Mouse (Mus musculus): Measurements from ENCODE around the gene Rsf1. TPM values are rescaled to one million over a fixed set of nuclear protein-coding genes. Genes with fewer than 3 reads are reported as not detected.

The Rsf1 gene
- polyA plus RNA-seq, 1 experiment from 2014 or later = 16.2 TPM

GRCm38 (mm10) chr7:97593535-97593934 lies 13.8 kb downstream of the Rsf1 start:
- H3K4me3 ChIP-seq (ENCODE audit: low read depth, low read length) = no peak overlapping the region
- no peak overlapping the region for H3K27ac ChIP-seq (ENCODE audit: low read depth, low read length)
- H3K9ac ChIP-seq (ENCODE audit: low read depth, low read length) = no peak overlapping the region
- H3K4me1 ChIP-seq (ENCODE audit: control insufficient read depth, insufficient read depth, low read length) = peaks cover 32% of the 10 kb centered on the region
- no peak for ATAC-seq (replicated peaks; ENCODE audit: insufficient number of reproducible peaks, low FRiP score, low TSS enrichment)
- WGBS (ENCODE audit: insufficient replicate concordance) = 84% methylated on average over 2 of the region's 2 CpGs
- H3K9me3 ChIP-seq (replicated peaks; ENCODE audit: control insufficient read depth, low read length) = no peaks in the 10 kb centered on the region
- H3K36me3 ChIP-seq (ENCODE audit: control insufficient read depth, insufficient read depth, low read length) = no peaks in the 10 kb centered on the region
- H3K4me2 ChIP-seq = no peak overlapping the region
- no peaks in the 10 kb centered on the region for H3K27me3 ChIP-seq (ENCODE audit: control insufficient read depth, insufficient read depth, low read length)

GRCm38 (mm10) chr7:97598548-97598947 lies 18.9 kb downstream of the Rsf1 start:
- no peaks in the 10 kb centered on the region for H3K36me3 ChIP-seq (ENCODE audit: control insufficient read depth, insufficient read depth, low read length)
- H3K4me2 ChIP-seq = no peak overlapping the region
- H3K4me1 ChIP-seq (ENCODE audit: control insufficient read depth, insufficient read depth, low read length) = no peaks in the 10 kb centered on the region
- no peaks in the 10 kb centered on the region for H3K9me3 ChIP-seq (replicated peaks; ENCODE audit: control insufficient read depth, low read length)
- H3K9ac ChIP-seq (ENCODE audit: low read depth, low read length) = no peak overlapping the region
- no peaks in the 10 kb centered on the region for H3K27me3 ChIP-seq (ENCODE audit: control insufficient read depth, insufficient read depth, low read length)
- ATAC-seq (replicated peaks; ENCODE audit: insufficient number of reproducible peaks, low FRiP score, low TSS enrichment) = no peak
- H3K27ac ChIP-seq (ENCODE audit: low read depth, low read length) = no peak overlapping the region
- H3K4me3 ChIP-seq (ENCODE audit: low read depth, low read length) = no peak overlapping the region
- WGBS (ENCODE audit: insufficient replicate concordance) = 88% methylated on average over 2 of the region's 2 CpGs

GRCm38 (mm10) chr7:97621346-97621745 lies 41.7 kb downstream of the Rsf1 start:
- Histone ChIP-seq H3K9me3 (replicated peaks; ENCODE audit: control insufficient read depth, low read length) (no peaks in the 10 kb centered on the region), H3K4me2 (no peak overlapping the region), H3K9ac (ENCODE audit: low read depth, low read length) (no peak overlapping the region), H3K27me3 (ENCODE audit: control insufficient read depth, insufficient read depth, low read length) (no peaks in the 10 kb centered on the region), H3K4me3 (ENCODE audit: low read depth, low read length) (no peak overlapping the region), H3K4me1 (ENCODE audit: control insufficient read depth, insufficient read depth, low read length) (no peaks in the 10 kb centered on the region), H3K36me3 (ENCODE audit: control insufficient read depth, insufficient read depth, low read length) (peaks cover 3% of the 10 kb centered on the region), H3K27ac (ENCODE audit: low read depth, low read length) (no peak overlapping the region)
- WGBS (ENCODE audit: insufficient replicate concordance) = 90% methylated on average over 5 of the region's 5 CpGs
- ATAC-seq (replicated peaks; ENCODE audit: insufficient number of reproducible peaks, low FRiP score, low TSS enrichment) = no peak

- no peaks in the 10 kb centered on the region for H3K27me3 ChIP-seq (ENCODE audit: control insufficient read depth, insufficient read depth, low read length)
- 87% methylated on average over 1 of the region's 1 CpGs for WGBS (ENCODE audit: insufficient replicate concordance)
- no peak overlapping the region for H3K4me2 ChIP-seq
- no peaks in the 10 kb centered on the region for H3K4me1 ChIP-seq (ENCODE audit: control insufficient read depth, insufficient read depth, low read length)
- H3K4me3 ChIP-seq (ENCODE audit: low read depth, low read length) = no peak overlapping the region
- no peaks in the 10 kb centered on the region for H3K9me3 ChIP-seq (replicated peaks; ENCODE audit: control insufficient read depth, low read length)
- no peak for ATAC-seq (replicated peaks; ENCODE audit: insufficient number of reproducible peaks, low FRiP score, low TSS enrichment)
- no peak overlapping the region for H3K9ac ChIP-seq (ENCODE audit: low read depth, low read length)
- H3K36me3 ChIP-seq (ENCODE audit: control insufficient read depth, insufficient read depth, low read length) = peaks cover 2% of the 10 kb centered on the region
- no peak overlapping the region for H3K27ac ChIP-seq (ENCODE audit: low read depth, low read length)
Observed at GRCm38 (mm10) chr7:97622676-97623075, 43.0 kb downstream of the Rsf1 start.

- H3K4me2 ChIP-seq = no peak overlapping the region
- H3K36me3 ChIP-seq (ENCODE audit: control insufficient read depth, insufficient read depth, low read length) = no peaks in the 10 kb centered on the region
- H3K9me3 ChIP-seq (replicated peaks; ENCODE audit: control insufficient read depth, low read length) = no peaks in the 10 kb centered on the region
- no peak overlapping the region for H3K9ac ChIP-seq (ENCODE audit: low read depth, low read length)
- H3K27me3 ChIP-seq (ENCODE audit: control insufficient read depth, insufficient read depth, low read length) = no peaks in the 10 kb centered on the region
- H3K4me1 ChIP-seq (ENCODE audit: control insufficient read depth, insufficient read depth, low read length) = no peaks in the 10 kb centered on the region
- no peak overlapping the region for H3K27ac ChIP-seq (ENCODE audit: low read depth, low read length)
- no peak for ATAC-seq (replicated peaks; ENCODE audit: insufficient number of reproducible peaks, low FRiP score, low TSS enrichment)
- H3K4me3 ChIP-seq (ENCODE audit: low read depth, low read length) = no peak overlapping the region
Observed at GRCm38 (mm10) chr7:97623402-97623801, 43.7 kb downstream of the Rsf1 start.

- H3K9me3 ChIP-seq (replicated peaks; ENCODE audit: control insufficient read depth, low read length) = no peaks in the 10 kb centered on the region
- H3K27me3 ChIP-seq (ENCODE audit: control insufficient read depth, insufficient read depth, low read length) = no peaks in the 10 kb centered on the region
- 28% methylated on average over 2 of the region's 2 CpGs for WGBS (ENCODE audit: insufficient replicate concordance)
- H3K36me3 ChIP-seq (ENCODE audit: control insufficient read depth, insufficient read depth, low read length) = no peaks in the 10 kb centered on the region
- no peak overlapping the region for H3K9ac ChIP-seq (ENCODE audit: low read depth, low read length)
- no peak for ATAC-seq (replicated peaks; ENCODE audit: insufficient number of reproducible peaks, low FRiP score, low TSS enrichment)
- no peak overlapping the region for H3K4me2 ChIP-seq
- H3K4me1 ChIP-seq (ENCODE audit: control insufficient read depth, insufficient read depth, low read length) = peaks cover 9% of the 10 kb centered on the region
- H3K27ac ChIP-seq (ENCODE audit: low read depth, low read length) = no peak overlapping the region
- H3K4me3 ChIP-seq (ENCODE audit: low read depth, low read length) = no peak overlapping the region
Observed at GRCm38 (mm10) chr7:97629351-97629750, 49.7 kb downstream of the Rsf1 start.

- Histone ChIP-seq H3K27me3 (ENCODE audit: control insufficient read depth, insufficient read depth, low read length) (no peaks in the 10 kb centered on the region), H3K9ac (ENCODE audit: low read depth, low read length) (no peak overlapping the region), H3K4me2 (no peak overlapping the region), H3K36me3 (ENCODE audit: control insufficient read depth, insufficient read depth, low read length) (no peaks in the 10 kb centered on the region), H3K27ac (ENCODE audit: low read depth, low read length) (no peak overlapping the region), H3K4me1 (ENCODE audit: control insufficient read depth, insufficient read depth, low read length) (peaks cover 9% of the 10 kb centered on the region), H3K4me3 (ENCODE audit: low read depth, low read length) (no peak overlapping the region), H3K9me3 (replicated peaks; ENCODE audit: control insufficient read depth, low read length) (no peaks in the 10 kb centered on the region)
- 92% methylated on average over 2 of the region's 2 CpGs for WGBS (ENCODE audit: insufficient replicate concordance)
- ATAC-seq (replicated peaks; ENCODE audit: insufficient number of reproducible peaks, low FRiP score, low TSS enrichment) = no peak
Observed at GRCm38 (mm10) chr7:97631290-97631689, 51.6 kb downstream of the Rsf1 start.

- H3K36me3 ChIP-seq (ENCODE audit: control insufficient read depth, insufficient read depth, low read length) = no peaks in the 10 kb centered on the region
Observed at GRCm38 (mm10) chr7:97632897-97633296, 53.2 kb downstream of the Rsf1 start.

GRCm38 (mm10) chr7:97645060-97645459 lies 65.4 kb downstream of the Rsf1 start:
- Histone ChIP-seq H3K36me3 (ENCODE audit: control insufficient read depth, insufficient read depth, low read length) (no peaks in the 10 kb centered on the region), H3K9ac (ENCODE audit: low read depth, low read length) (no peak overlapping the region), H3K4me1 (ENCODE audit: control insufficient read depth, insufficient read depth, low read length) (no peaks in the 10 kb centered on the region), H3K27ac (ENCODE audit: low read depth, low read length) (no peak overlapping the region), H3K4me3 (ENCODE audit: low read depth, low read length) (no peak overlapping the region), H3K4me2 (no peak overlapping the region), H3K9me3 (replicated peaks; ENCODE audit: control insufficient read depth, low read length) (no peaks in the 10 kb centered on the region), H3K27me3 (ENCODE audit: control insufficient read depth, insufficient read depth, low read length) (no peaks in the 10 kb centered on the region)
- ATAC-seq (replicated peaks; ENCODE audit: insufficient number of reproducible peaks, low FRiP score, low TSS enrichment) = no peak
- 82% methylated on average over 3 of the region's 3 CpGs for WGBS (ENCODE audit: insufficient replicate concordance)

More at GRCm38 (mm10) chr7:97632897-97633296, 53.2 kb downstream of the Rsf1 start:
- no peak overlapping the region for H3K4me3 ChIP-seq (ENCODE audit: low read depth, low read length)
- no peak overlapping the region for H3K27ac ChIP-seq (ENCODE audit: low read depth, low read length)
- WGBS (ENCODE audit: insufficient replicate concordance) = 81% methylated on average over 1 of the region's 1 CpGs
- no peak for ATAC-seq (replicated peaks; ENCODE audit: insufficient number of reproducible peaks, low FRiP score, low TSS enrichment)
- H3K9me3 ChIP-seq (replicated peaks; ENCODE audit: control insufficient read depth, low read length) = no peaks in the 10 kb centered on the region
- no peak overlapping the region for H3K4me2 ChIP-seq
- H3K9ac ChIP-seq (ENCODE audit: low read depth, low read length) = no peak overlapping the region
- H3K4me1 ChIP-seq (ENCODE audit: control insufficient read depth, insufficient read depth, low read length) = peaks cover 15% of the 10 kb centered on the region
- no peaks in the 10 kb centered on the region for H3K27me3 ChIP-seq (ENCODE audit: control insufficient read depth, insufficient read depth, low read length)
